Mouse (Mus musculus): Measurements from ENCODE around the gene Cass4. TPM values are rescaled to one million over a fixed set of nuclear protein-coding genes. Genes with fewer than 3 reads are reported as not detected.
A peak's percentile ranks its signal among the peaks of the same experiment; 100 is the strongest.

Cass4 gene
- total and polyA plus RNA-seq, 3 experiments, result 2.9 to 5.3 (median 3.8) TPM

DNA sequence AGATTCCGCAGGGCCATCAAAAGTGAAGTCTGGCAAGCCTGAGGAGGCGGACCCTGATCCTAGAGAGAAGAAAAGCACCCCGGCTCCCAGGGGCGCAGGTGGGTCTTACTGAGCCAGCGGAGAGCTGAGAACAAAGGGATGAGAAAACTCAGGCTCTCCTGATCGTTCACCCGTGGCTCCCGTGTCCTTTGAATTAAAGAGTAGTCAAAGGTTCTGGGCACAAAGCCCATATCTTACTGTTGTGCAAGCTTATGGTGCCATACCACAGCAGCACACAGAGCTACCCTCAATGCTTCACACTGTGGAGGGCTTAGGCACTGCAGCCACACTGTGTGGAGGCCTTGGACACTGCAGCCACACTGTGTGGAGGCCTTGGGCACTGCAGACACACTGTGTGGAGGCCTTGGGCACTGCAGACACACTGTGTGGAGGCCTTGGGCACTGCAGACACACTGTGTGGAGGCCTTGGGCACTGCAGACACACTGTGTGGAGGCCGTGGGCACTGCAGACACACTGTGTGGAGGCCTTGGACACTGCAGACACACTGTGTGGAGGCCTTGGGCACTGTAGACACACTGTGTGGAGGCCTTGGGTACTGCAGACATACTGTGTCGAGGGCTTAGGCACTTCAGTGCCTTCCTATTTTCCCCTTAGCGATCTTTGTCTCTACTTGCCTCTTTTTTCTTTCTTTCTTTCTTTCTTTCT is 73.0 kb downstream of the Cass4 start:
- Histone ChIP-seq H3K4me1 (ENCODE audit: control insufficient read depth in 1 of 2, insufficient read depth in 2 of 2) (no peaks in the 10 kb centered on the region), H3K79me2 (replicated peaks; ENCODE audit: control insufficient read depth, extremely low read depth, insufficient read depth, poor library complexity, severe bottlenecking) (no peaks in the 10 kb centered on the region), H3K27ac (ENCODE audit: insufficient read depth, low read depth) (no peak overlapping the region), H3K27me3 (replicated peaks) (no peaks in the 10 kb centered on the region), H3K9ac (ENCODE audit: insufficient read depth, low read depth) (no peak overlapping the region), H3K4me3 (replicated peaks in 1 of 3; ENCODE audit: low read depth in 2 of 3, low read length in 2 of 3, poor library complexity in 1 of 3) (no peak overlapping the region), H3K9me3 (replicated peaks; ENCODE audit: low read length) (no peaks in the 10 kb centered on the region), H3K36me3 (replicated peaks in 1 of 2; ENCODE audit: control insufficient read depth in 1 of 2, insufficient read depth in 1 of 2, low read length in 1 of 2) (peaks cover 68 to 88% of the 10 kb centered on the region in 2 experiments), H3K4me2 (ENCODE audit: insufficient read depth, low read depth, poor library complexity, severe bottlenecking) (no peak overlapping the region)
- no peak for TF ChIP-seq TCF12 (IDR thresholded peaks at IDR 0.05; ENCODE audit: low read depth, low read length)
- TF ChIP-seq ZKSCAN1 (IDR thresholded peaks at IDR 0.05; ENCODE audit: borderline replicate concordance, low read depth, low read length), result peak; percentile 65
- no peak for DNase-seq (ENCODE audit: extremely low read depth)
- dilution Hi-C loops (cut with MboI; ENCODE audit: extremely low pct_ligation_motif_present, extremely low pct_unique_long_range_greater_than_20kb, low sequenced_read_pairs) (no loop called here), in situ Hi-C loops (cut with MboI; ENCODE audit: low pct_ligation_motif_present, low pct_unique_long_range_greater_than_20kb, low sequenced_read_pairs) (no loop called here)

GRCm38 (mm10) chr2:172467206-172467605 is 73.6 kb downstream of the Cass4 start:
- dilution Hi-C loops (cut with MboI; ENCODE audit: extremely low pct_ligation_motif_present, extremely low pct_unique_long_range_greater_than_20kb, low sequenced_read_pairs), result no loop called here
- no peak for DNase-seq (ENCODE audit: extremely low read depth)
- Histone ChIP-seq H3K9ac (ENCODE audit: insufficient read depth, low read depth) (no peak overlapping the region), H3K4me3 (replicated peaks in 1 of 3; ENCODE audit: low read depth in 2 of 3, low read length in 2 of 3, poor library complexity in 1 of 3) (no peak overlapping the region), H3K9me3 (replicated peaks; ENCODE audit: low read length) (no peaks in the 10 kb centered on the region), H3K4me1 (ENCODE audit: control insufficient read depth in 1 of 2, insufficient read depth in 2 of 2) (no peaks in the 10 kb centered on the region), H3K79me2 (replicated peaks; ENCODE audit: control insufficient read depth, extremely low read depth, insufficient read depth, poor library complexity, severe bottlenecking) (no peaks in the 10 kb centered on the region), H3K27ac (ENCODE audit: insufficient read depth, low read depth) (no peak overlapping the region), H3K4me2 (ENCODE audit: insufficient read depth, low read depth, poor library complexity, severe bottlenecking) (no peak overlapping the region), H3K36me3 (replicated peaks in 1 of 2; ENCODE audit: control insufficient read depth in 1 of 2, insufficient read depth in 1 of 2, low read length in 1 of 2) (peaks cover 62 to 88% of the 10 kb centered on the region in 2 experiments), H3K27me3 (replicated peaks) (no peaks in the 10 kb centered on the region)
- in situ Hi-C loops (cut with MboI; ENCODE audit: low pct_ligation_motif_present, low pct_unique_long_range_greater_than_20kb, low sequenced_read_pairs), result no loop called here
- TF ChIP-seq TBP (conservative IDR thresholded peaks at IDR 0.05; ENCODE audit: low read depth, low read length) (no peak), UBTF (IDR thresholded peaks at IDR 0.05; ENCODE audit: low read depth, low read length) (no peak), BHLHE40 (IDR thresholded peaks at IDR 0.05; ENCODE audit: low read depth, low read length) (no peak), JUN (IDR thresholded peaks at IDR 0.05; ENCODE audit: insufficient read depth, low read depth, low read length) (no peak), USF2 (conservative IDR thresholded peaks at IDR 0.05; ENCODE audit: low read depth, low read length) (no peak), MAFK (IDR thresholded peaks at IDR 0.05; ENCODE audit: insufficient replicate concordance, low read length) (no peak), HCFC1 (IDR thresholded peaks at IDR 0.05; ENCODE audit: low read depth, low read length) (no peak), IRF4 (IDR thresholded peaks at IDR 0.05; ENCODE audit: low read depth, low read length) (no peak), MAZ (IDR thresholded peaks at IDR 0.05; ENCODE audit: low read depth, low read length) (no peak), MAX (IDR thresholded peaks at IDR 0.05; ENCODE audit: low read length) (no peak), MEF2A (IDR thresholded peaks at IDR 0.05; ENCODE audit: borderline replicate concordance, low read depth, low read length) (no peak), JUND (conservative IDR thresholded peaks at IDR 0.05; ENCODE audit: low read depth, low read length) (no peak), RAD21 (IDR thresholded peaks at IDR 0.05; ENCODE audit: low read depth, low read length) (no peak), NELFE (IDR thresholded peaks at IDR 0.05; ENCODE audit: low read depth, low read length) (no peak), ETS1 (conservative IDR thresholded peaks at IDR 0.05; ENCODE audit: low read depth, low read length) (no peak)

Measured in CH12.LX (cell line).